Mouse (Mus musculus) gastrocnemius, postnatal 25 days (tissue): Measurements from ENCODE around the gene Fadd. TPM values are rescaled to one million over a fixed set of nuclear protein-coding genes. Genes with fewer than 3 reads are reported as not detected.

Experiments
- DNase-seq: peaks from one replicate; pipeline ENCODE4 v3.0.0; 2022
- long read RNA-seq, 2 experiments: library from polyadenylated mRNA; stranded (forward); transcript quantifications; one replicate each; pipeline ENCODE4 v2.0.0; 2021
- total RNA-seq, 2 experiments: library from RNA; stranded (reverse); gene quantifications; 1 replicate in 1 of 2; 2 replicates in 1 of 2; pipeline ENCODE4 v1.2.3; 2021

Gene Fadd
- 1 to 10 TPM; 1.9 to 2.5 TPM for total RNA-seq
- long read RNA-seq, experiment 1, transcript Fadd-201 (2 exons, 3,903 nt), result major isoform, 6 of 6 reads
- long read RNA-seq, experiment 1, partial matches to known transcripts, result 0 of 6 reads
- long read RNA-seq, experiment 1, other reads (novel, unspliced or antisense), result 0 of 6 reads
- long read RNA-seq, experiment 2, partial matches to known transcripts, result 0 of 4 reads
- long read RNA-seq, experiment 2, other reads (novel, unspliced or antisense), result 1 of 4 reads

DNA sequence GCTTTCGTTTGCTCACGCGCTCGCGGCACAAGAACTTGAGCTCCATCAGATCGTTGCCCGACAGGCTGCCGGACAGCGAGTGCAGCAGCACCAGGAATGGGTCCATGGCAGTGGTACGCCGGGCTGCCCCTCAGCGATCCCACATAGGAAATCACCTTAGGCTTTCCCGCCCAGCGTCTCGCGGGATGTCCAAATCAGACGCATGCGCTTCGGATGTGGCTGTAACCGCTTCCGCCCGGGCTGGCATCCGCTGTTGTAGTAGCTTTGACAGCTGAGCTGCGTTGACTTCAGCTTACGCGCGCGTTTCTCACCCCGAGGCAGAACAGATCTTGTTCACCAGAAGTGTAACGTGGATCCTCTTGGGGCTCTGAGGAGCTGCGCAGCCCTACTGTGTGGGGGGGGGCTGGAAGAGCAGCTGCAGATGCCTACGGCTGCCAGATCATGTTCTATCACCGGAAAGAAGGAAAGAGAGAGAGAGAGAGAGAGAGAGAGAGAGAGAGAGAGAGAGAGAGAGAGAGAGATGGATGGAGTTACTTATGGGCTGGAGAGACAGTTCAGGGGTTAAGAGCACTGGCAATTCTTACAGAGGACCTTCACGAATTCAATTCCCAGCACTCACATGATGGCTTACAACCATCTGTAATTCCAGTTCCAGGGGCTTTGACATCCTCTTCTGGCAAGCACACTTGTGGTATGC is at the start of gene Fadd:
TSS of gene Fadd (minus strand) at position 180 of the 697 bp plus-strand sequence.
- DNase-seq, result peak; percentile 91

- DNase-seq, result no peak
Observed at GRCm38 (mm10) chr7:144630622-144631021, 48.4 kb upstream of the Fadd start.

GRCm38 (mm10) chr7:144628334-144628915 is 46.2 kb upstream of the Fadd start:
- no peak for DNase-seq

DNA sequence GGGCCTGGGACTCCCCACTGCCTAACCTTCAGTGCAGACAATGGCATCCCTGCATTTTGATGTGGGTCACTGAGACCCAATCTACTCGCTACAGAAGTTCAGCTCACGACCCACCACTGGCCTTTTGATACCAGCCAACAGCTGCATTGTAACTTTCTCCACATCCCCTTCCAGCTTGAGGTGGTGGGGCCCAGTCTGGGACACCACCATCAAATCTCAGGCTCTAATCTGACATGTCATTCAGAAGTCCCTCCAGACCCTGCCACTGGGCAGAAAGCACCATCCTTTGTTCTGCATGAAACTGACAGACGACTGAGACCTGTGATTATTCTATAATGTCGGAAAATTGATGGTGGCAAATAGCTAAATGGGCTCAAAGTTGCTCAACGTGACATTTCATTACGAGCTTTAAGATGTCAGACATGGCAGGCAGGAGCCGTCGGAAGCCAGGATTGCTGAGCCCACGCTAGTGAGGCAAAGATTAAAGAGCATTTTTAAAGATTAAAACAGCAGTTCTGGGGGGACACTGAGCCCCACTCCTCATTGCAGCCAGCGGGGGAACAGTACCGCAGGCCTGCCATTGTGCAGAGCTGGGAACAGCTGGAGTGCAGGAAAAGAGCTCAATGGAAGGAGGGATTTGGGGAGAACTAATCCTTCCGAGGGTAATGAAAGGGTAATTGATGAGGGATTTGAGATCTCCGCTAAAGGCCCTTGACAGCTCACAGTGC is 45.5 kb upstream of the Fadd start:
- no peak for DNase-seq

GRCm38 (mm10) chr7:144626042-144626441 is 43.8 kb upstream of the Fadd start:
- no peak for DNase-seq

DNA sequence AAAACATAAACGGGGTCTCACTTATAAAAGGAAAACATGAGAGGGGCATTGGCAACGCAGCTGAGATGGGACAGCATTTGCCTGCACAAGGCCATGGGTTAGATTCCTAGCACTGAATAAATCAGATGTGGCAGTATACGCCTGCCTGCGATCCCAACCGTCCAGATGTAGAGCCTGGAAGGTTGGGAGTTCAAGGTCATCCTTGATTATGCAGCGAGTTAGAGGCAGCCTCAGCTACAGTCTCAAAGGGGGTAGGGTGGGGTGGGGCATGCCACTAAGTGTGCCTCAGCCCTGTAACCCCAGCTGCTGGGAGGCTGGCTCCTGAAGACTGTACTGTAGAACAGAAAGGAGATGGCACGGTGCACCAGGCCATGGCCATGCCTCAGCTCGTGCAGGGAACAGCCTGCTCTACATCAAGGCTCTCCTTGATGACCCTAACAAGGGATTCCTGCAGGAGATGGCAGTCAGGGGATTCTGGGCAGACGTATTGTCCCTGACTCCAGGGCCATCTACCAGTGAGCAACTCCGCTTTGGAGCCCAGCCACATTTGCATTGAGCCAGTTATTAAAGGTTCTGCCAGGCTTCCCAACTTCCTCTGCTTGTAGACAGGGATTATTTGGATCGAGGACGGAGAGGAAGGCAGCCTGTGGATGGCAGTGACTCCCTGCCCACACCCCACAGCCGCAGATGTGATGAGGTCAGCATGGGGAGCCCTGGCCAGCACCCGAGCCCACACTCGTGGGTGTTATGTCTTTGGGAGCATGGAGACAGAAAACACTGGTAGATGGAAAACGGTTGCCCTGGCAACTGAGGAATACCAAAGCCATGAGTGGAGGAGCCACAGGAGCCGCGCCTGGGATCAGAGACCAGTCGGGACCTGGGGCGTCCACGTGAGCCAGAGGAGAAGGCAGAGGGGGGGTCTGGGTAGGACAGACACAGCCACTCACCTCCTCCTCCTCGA is 38.7 kb upstream of the Fadd start:
- peak; percentile 36 for DNase-seq

- no peak for DNase-seq
Observed at GRCm38 (mm10) chr7:144620315-144620714, 38.1 kb upstream of the Fadd start.

GRCm38 (mm10) chr7:144615343-144615742 is 33.1 kb upstream of the Fadd start:
- DNase-seq, result no peak

GRCm38 (mm10) chr7:144612829-144613228 is 30.6 kb upstream of the Fadd start:
- no peak for DNase-seq

DNA sequence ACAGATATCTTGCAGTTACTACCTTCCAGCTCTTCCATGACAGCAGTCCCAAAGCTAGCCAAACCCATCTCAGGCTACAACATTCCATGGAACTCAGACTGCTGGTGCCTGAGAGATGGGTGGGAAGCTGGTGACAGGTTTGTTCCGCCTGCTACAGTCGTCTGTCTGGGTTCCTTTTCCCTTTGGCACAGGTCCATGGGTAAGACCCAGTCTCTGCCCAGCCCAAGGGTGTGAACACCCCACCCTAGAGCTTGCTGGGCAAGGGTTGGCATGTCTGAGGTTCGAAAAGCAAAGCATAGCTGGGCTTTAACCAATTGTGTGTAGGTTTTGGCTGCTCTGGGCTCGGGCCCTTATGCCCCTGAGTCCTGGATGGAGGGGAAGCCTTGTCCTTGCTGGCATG is 30.1 kb upstream of the Fadd start:
- DNase-seq, result no peak

GRCm38 (mm10) chr7:144611595-144611994 is 29.3 kb upstream of the Fadd start:
- DNase-seq, result no peak

DNA sequence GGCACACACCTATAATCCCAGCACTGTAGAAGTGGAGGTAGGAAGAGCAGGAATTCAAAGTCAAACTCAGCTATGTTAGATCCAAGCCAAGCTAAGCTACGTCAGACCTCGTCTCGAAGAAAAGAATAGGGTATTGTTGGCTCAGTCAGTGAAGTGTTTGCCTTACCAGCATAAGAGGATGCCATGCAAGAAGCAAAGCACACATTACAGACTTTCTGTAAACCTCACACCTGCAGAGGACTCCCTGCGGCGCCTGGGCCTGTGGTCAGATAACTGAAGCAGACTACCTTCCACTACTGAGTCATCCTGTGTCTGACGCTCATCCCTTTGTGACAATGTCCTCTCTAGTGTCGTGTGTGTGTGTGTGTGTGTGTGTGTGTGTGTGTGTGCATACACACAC is 27.3 kb upstream of the Fadd start:
- no peak for DNase-seq

- no peak for DNase-seq
Observed at GRCm38 (mm10) chr7:144607862-144608261, 25.6 kb upstream of the Fadd start.

GRCm38 (mm10) chr7:144604735-144605134 is 22.5 kb upstream of the Fadd start:
- no peak for DNase-seq

DNA sequence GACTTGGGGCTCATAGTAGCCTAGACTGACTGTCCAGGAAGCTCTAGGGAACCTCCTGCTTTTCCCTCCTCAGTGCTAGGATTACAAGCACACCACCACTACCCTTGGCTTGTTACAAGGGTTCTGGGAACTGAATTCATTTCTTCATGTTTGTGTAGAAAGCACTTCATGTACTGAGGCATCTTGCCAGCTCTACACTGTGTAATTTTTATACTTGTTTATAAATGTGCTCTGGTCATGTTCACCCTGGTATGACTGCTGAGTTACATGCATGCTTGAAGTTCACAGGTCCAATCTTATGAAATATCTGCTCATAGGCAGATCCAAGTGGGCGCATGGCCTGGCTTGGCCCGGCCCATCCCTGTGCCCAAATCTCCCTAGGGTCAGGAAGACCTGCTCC is 22.0 kb upstream of the Fadd start:
- DNase-seq, result no peak

DNA sequence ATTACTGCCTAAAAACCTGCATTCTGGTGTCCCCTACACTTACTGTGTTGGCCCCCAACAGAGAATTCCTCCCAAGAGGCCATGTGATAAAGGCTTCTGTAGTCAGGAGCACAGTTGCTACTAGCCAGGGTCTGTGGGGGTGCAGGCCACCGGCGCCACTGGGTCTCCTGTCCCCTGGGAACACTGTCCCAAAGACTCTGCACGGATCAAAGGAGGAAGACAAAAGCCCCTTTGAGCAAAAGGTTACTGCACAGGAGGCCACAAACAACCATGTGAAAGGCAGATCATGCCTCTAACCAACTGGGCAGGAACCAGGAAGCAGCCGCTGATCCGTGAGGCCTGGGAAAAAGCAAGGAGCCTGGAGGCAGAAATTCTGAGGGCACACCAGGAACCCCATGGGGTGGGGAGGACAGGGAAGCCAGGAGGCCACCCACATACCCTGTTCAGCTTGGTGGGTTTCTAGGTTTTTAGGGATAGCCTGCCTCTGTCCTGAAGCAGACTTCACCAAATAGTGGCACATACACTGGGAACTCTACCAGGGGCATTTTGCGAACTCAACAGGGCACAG is 18.2 kb upstream of the Fadd start:
- no peak for DNase-seq

GRCm38 (mm10) chr7:144589508-144589907 is 7.2 kb upstream of the Fadd start:
- DNase-seq, result no peak

GRCm38 (mm10) chr7:144587291-144587690 is 5.0 kb upstream of the Fadd start:
- no peak for DNase-seq

- peak; percentile 47 for DNase-seq
Observed at GRCm38 (mm10) chr7:144585648-144586047, 3.4 kb upstream of the Fadd start.

DNA sequence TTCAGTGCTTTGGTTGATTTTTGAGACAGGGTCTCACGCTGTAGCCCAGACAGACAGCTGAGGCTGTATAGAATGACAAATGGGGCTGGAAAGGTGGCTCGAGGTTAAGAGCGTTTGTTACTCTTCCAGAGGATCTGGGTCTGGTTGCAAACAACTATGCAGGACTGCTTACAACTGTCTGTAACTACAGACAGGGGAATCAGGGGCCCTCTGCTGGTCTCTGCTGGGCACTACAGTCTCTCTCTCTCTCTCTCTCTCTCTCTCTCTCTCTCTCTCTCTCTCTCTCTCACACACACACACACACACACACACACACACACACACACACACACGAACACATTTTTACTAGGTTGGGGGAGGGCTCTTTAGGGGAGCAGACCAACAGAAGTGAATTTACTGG is 1.4 kb upstream of the Fadd start:
- DNase-seq, result no peak

GRCm38 (mm10) chr7:144581559-144582283 is 542 bp downstream of the Fadd start:
- DNase-seq, result peak; percentile 81
